Mouse (Mus musculus): ENCODE results near the gene Snx18.

Gene Snx18

DNA sequence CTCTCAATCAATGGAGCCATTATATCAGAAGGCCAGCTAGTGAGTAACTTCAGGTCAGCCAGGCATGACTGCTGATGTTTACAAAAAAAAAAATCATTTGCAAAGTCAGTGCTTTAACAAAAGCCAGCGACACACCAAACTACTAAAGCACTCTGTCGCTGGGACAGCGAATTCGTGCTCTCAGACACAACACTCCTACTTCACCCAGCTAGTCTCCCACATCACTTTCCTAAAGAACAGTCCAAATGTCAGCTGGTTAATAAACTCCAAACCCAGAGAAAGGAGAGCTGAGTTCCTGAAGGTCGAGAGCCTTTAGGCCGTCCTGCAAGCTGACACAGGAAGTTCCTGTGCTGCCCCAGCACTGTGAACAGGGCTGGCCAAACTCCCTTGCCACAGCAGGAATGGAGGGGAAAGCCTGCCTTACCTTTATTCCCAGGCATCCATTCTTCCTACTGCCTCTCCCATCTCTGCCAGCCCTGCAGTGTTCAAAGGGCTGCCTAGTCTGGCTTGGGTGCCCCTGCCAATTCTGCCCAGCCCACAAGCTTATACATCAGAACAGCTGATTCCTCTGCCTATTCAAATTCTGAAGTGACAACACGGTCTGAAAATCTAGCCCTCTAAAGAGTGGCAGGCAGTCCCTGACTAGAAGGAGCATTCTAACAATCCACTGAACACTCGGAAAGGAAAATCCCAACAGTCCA is 2.2 kb downstream of the Snx18 start:
- DNase-seq (ENCODE audit: low read depth, low spot score) = no peak

DNA sequence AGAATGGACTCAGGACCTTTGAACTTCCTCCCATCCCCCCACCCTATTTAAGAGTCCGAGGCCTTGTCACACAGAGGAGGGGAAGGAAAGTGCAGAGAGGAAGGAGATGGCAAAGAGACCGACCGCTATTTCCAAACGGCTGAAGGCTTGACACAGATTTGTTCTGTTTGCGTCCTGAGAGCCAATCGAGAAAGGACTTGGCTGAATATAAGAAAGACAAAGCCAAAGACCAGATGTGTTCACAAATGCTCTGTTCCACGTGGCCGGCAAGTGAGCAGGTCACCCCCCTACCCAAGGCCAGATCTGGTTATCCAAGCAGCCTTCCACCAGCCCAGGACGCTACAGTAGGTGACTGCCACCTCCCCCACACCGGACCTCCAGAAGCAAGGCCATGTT is 2.8 kb downstream of the Snx18 start:
- no peak for DNase-seq (ENCODE audit: low read depth, low spot score)

DNA sequence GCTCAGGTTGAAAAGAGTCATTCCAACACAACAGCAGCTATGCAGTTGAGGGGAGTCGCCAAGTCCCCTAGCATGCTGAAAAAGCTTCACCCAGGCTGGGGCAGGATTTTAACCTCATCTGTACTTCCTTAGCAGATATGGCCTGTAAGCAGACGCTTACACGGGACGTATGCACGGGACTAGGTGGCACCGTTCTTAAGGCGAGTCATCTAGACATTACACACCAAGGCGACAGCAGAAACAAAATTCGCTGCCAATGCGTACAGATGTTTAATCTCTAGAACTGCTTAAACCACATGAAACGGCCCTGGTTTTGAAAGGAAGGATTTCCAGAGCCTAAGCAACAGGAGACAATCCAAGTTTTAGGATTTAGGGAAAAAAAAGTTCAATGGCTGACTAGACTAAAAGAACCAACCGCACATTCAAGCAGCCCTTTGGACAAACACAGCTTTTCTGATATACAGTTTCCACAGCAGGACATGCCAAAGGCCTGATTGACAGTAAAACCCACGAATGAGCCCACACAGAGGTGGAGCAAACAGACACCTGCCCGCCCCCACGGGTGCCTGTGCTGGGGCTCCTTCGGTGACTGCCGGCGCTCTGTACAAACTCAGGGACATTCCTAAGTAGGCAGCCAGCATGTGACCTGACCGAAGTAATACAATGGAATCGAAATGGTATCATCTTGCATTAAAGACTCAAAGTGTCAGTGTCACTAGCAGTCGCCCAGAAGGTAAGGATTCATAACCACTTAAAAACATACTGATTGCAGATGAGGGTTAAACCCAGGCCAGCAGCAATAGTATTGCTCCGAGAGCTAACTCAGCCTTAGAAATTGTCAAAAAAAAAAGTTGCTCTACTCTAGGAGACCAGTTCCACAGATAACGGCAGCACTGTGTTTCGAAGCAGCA is 3.5 kb downstream of the Snx18 start:
- DNase-seq (ENCODE audit: low read depth, low spot score) = peak; percentile 83

DNA sequence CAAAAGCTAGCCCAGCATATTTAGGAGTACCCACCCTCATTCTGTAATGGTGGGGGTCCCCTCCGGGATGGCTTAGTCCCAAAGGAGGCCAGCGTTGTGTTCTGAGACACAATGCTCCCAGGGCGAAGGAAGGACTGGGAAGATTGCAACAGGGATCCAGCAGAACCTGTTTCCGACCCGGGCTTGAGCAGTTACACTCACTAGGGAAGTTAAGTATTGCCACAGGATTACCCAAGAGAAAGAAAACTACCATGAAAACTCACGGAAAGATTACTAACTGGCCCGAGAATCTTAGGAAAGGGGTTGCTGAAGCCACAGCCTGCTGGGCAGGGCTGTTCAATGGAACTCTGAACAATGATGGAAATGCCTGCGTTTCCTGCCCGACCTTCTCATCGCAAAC is 4.5 kb downstream of the Snx18 start:
- DNase-seq (ENCODE audit: low read depth, low spot score) = no peak

DNA sequence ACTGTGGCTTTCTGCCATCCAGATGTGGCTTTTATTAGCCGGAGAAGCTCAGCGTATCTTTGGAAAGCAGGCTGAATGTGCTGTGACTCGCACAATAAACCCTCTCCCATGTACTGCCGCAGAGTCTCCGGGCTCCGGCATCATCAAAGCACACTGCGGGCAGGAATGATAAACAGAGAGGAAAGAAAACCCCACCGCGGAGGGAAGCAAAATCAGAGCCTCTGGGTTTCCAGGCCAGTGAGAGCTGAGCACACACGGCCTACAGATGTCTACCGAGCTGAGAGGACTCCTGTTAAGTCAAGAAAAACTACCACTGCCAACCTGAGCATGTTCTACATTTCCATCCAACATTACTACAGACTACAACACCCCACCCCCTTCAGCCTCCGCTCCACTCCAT is 5.0 kb downstream of the Snx18 start:
- no peak for DNase-seq (ENCODE audit: low read depth, low spot score)

DNA sequence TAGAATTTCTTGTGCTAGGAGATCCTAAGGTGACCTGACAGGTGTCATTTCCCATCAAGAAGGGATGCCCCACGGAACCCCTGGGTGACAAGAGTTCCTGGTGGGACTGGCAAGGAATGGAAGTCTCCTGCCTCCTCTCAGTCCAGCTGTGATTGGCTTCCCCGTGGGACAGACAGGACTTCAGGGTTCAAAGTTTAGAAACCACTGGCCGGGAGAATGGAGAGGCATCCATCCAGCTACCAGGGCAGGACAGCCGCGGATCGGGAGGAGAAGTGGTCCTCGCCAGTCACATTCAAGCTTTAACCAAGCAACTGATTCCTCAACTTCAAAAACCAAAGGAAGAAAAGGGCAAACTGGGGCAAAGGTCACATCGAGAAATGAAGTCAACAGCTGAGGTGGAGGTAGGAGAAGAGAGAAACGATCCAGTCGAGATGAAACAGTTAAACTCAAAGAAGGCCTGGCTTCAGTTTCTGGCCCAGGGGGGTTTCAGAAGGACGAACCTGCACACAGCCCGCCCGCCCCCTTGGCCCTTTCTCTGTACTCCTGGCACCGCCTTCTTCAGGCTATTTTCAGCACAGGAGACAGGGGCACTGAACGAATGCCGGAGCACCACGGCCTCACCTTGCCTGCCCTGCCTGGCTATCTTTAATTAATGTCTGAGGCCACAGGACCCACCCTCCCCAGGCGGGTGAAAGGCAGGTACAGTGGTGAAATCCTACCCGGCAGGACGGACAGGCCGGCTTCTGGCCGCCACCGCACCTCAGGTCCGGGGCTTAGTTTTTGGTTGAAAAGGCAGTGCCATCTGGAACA is 6.0 kb downstream of the Snx18 start:
- no peak for DNase-seq (ENCODE audit: low read depth, low spot score)

DNA sequence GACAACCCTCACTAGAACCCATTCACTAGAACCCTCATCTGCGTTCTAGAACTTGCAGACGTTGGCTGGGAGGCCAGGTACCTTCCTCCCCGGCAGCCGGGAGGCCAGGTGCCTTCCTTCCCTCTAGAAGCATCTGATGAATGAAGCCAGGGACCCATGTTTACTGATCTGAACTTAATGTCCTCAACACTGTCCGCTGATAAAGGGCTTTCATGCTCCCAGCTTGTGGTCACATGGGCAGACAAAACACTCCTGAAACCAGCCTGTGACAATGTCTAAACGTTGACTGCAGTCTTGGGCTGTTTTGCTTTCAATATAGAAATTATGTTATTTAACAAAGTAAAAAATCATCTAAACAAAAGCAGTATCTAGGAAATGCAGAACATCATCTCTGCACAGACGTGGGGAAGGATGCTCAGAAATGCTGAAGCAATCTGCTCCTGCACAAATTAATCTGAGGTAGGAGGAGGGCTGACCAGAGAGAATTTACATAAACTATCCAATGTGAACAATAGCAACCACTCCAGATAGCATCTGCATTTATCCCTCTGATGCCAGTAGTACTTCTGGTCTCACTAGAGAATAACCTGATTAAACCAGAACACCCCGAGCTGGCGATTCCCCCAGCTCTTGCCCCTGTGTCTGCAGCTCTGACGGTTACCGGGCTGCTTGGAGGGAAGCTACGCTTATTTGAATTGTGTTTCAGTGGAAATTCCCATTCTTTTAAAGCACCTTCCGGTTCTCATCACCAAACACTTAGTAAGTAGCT is 7.4 kb downstream of the Snx18 start:
- no peak for DNase-seq (ENCODE audit: low read depth, low spot score)

DNA sequence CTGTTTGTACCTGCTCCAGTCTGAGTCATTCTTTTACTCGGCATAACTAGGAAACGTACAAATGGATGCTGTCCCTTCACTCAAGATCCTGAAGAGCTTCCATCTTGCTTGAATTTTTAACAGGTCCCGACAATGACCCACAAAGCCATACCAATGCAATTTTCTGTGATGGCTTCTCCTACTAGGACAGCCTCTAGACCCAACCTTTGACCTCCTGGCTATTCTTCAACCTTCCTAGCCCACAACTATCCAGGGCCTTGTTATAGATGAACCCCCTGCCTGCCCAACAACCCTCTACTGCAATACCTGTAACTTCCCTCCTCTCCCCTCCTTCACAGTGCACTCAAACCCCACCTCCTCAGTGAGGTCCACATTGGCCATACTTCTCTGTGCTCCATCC is 8.9 kb downstream of the Snx18 start:
- no peak for DNase-seq (ENCODE audit: low read depth, low spot score)

DNA sequence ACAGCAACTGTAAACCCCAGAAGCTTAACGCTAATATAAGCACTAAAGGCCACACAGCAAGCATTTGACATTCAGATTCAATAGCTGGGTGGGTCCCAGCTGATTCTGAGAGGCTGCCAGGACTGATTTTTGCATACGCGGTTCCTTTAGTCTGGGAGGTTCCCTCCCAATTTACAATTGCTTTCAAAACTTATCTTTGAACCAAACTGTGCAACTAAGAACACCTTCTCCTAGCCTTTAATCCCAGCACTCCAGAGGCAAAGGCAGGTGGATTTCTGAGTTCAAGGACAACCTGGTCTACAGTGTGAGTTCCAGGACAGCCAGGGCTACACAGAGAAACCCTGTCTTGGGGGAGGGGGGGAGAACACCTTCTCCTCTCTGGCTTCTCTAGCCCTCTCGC is 10.5 kb downstream of the Snx18 start:
- no peak for DNase-seq (ENCODE audit: low read depth, low spot score)

DNA sequence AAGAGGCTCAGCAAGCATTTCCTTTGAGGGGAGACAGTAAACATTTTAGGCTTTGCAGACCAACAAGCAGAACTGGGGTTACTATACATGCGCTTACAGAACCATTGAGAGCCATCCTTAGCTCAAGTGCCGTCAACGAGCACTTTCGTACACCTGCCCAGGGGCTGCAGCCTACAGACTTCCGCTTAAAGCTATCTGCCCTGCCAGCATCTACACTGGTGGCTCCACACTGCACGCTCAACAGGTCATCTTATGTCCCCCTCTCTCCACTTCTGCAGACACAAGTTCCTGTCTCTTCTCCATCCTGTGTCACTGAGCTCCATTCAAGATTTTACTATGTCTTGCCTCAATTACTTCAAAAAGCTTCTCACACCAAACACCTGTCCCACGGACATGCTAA is 11.0 kb downstream of the Snx18 start:
- DNase-seq (ENCODE audit: low read depth, low spot score) = no peak

DNA sequence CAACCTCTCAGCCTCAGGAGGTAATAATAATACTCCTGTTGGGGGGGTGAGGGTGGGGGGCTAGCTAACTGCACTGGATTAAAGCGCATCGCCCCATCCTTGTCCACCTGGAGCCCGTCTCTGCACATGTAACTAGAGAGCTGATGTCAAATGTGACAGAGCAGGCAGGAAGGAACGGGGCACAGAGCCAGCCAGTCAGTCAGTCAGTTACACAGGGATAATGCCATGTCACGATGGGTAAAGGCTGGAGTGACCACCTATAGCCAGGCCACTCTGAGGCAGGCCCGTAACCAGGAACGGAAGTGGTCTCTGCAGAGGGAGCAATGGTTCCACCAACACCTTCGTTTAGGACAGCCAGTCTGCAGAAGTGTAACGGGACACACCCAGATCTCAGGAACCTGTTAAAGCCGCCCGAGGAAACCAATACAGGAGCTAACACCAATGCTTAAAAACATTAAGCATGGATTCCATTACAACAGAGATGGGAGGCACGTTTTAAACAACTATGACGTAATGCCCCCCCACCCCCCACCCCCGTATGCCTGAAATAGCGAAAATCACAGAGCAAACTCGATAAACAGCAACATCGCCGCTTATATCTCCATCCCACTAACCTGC is 11.5 kb downstream of the Snx18 start:
- DNase-seq (ENCODE audit: low read depth, low spot score) = no peak

DNA sequence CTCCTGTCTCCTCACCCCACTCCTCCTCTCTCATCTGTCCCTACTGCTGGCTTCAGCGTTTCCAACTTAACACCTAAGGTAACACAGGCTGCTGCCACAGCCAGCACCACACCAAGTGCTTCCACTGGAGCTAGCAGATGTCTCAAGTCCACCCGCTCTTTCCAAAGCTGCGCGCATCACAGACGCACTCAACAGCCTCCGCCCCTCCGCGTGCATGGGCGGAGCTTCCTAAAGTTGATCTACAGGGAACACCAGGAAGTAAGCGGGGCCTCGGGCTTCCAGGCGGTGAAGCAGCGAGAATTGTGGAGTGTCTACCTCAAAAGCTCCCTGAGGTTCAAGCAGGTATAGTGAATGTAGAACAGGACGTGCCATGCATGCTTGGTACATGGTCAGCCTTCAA is 12.2 kb downstream of the Snx18 start:
- no peak for DNase-seq (ENCODE audit: low read depth, low spot score)

DNA sequence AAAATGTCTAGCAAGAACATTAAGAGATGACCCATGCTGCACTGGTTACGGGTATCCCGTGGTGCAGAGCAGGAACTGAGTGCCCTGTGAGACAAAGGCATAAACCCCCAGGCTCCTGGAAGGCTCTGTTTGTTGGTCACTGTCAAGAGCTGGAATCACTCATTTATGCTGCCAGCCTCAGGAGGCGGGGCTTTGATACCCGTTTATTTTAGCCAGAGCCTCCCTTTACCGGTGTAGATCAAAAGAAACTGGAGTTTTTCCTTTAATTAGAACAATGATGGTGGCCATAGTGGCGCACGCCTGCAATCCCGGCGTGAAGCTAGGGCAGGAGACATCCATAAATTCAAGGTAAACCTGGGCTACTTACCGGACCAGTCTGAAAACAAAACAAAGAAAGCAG is 12.7 kb downstream of the Snx18 start:
- no peak for DNase-seq (ENCODE audit: low read depth, low spot score)

DNA sequence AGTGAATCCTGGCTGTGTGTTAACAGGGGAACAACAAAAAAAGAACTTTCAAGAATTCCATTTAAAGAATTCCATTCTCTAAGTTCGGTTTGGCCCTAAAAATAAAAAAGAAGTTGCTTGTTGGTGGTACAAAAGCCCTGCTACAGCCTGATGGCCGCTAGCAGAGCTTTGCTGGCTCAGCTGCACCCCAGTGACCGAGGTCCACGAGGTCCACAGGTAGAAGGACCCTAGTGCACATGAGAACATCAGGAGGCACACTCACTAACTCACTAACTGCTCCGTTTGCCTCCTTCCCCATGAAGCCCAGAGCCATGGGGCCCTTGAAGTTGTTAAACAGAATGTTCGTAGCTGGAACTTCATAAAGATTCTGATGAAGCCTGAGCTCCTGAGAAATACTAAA is 14.0 kb downstream of the Snx18 start:
- DNase-seq (ENCODE audit: low read depth, low spot score) = no peak

DNA sequence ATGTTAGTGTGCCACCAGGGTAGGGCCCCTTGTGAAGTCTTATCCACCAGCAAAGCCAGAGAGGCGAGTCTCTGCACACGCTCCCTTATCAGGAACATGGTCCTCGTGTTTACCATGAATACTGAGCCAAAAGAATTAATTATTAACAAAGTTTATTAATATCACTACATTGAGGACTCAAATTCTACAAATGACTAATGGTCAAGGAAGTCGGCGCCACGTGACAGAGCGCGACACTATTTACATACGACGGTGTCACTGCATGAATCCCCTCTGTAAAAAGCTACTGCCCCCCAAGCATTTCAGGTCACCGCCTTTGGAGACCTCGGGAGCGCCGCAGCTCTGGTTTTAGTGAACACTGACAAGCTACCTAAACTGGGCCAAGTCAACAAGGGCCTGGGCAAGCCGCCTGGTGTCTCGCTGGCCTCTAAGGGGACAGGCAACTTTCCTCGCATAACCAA is 15.5 kb downstream of the Snx18 start:
- DNase-seq (ENCODE audit: low read depth, low spot score) = no peak

DNA sequence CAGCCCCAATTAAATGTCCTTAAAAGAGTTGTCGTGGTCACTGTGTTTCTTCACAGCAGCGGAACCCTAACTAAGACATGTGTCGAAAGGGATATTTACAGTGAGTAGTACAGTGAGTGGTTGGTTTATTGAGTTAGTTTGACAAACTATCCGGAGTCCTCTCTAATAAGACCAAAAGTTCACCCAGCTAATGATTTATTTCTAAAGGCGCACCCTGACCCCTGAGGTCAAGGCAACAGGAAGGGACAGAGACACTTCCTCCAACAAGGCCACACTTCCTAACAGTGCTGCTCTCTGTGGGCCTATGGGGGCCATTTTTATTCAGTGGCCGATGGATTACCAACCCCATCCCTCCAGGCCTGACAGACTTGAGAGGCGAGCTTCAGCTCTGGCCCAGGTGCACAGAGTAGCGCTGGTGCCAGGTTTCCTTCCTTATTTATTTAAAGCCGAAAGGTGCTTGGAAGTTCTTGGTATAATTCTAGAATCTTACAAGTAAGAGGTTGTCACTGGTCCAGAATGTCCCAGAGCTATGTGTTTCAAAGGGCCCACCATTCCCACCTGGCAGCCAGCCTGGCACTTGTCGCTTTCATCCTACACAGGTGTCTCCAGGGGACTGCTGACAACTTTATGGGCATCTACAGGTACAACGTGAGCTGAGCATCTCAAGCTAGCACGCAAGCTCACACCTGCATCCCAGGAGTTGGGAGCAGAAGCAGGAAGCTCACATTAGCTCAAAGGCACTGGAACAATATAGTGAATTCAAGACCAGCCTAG is 16.3 kb downstream of the Snx18 start:
- DNase-seq (ENCODE audit: low read depth, low spot score) = no peak

DNA sequence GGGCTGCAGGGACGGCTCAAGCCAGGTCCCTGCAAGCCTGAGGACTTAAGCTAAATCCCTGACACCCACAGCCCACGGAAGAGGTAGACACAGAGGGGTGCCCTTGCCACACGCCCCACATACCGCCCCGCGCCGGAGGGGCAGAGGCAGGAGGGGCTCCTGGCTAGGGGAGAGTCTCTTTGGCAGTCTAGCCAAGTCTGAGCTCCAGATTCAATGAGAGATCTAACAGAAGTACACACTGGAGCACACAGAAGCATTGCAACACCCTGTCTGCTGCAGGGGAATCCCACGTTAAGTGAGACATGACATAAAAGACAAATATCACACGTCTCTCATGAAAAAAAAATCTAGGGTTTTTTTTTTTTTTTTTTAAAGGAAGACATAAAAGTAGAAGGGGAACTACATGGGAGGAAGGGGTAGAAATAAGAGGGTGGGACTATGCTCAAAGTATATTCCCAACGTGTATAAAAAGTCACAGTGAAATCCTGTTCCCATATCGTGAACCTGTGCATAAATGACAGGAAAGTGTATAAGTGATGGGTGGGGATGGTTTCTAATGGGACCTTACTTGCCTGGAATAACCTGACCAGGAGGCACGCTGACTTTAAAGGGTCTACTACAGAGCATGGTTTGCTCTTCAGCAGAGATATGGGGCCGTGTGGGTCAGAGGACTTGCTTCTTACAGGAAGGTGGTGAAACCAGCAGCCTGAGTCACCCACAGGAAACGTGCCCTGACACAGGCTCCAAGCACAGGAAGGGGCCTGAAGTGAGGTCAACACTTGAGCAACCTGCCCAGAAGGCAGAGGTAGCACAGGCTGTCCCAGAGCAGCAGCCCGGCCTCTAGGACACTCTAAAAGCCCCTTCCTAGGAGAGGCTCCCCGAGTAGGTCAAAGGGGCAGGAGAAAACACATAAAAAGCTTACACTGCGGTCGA is 17.6 kb downstream of the Snx18 start:
- no peak for DNase-seq (ENCODE audit: low read depth, low spot score)

DNA sequence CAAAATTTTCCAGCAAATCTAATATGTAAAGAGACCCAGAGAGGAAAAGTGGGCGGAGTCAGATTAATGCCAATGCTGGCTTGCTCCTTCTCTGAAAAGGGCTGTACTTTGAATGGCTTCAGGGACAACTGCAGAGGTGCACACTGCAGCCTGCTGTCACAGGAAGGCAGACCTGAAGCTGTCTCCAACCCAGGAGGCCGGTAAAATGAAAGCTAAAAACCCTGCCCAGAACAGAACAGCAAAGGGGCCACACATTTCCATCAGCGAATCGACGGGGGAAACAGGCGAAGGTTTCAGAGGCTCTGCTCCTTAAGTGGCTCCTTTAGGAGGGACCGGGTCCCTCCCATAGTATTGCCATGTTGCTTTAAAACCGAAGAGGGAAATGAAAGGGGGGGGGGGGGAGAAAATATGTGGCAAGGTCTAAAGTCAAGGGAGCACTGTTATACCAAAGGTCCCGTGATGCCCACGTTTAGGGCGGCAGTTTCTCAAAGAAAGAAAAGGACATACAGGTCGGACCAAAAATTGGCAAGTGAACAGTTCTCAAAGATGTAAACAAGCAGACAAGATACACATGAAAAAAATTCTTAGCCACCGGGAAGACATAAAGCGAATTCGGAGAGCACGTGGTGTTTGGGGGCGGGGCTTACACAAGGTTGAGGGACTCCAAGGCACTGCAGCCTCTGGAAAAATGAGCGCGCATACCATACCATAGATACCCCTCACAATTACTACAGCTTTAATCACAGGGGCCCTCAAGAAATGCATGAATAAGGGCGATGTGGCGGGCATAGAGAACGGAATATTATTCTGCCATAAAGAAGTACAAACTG is 18.4 kb downstream of the Snx18 start:
- DNase-seq (ENCODE audit: low read depth, low spot score) = no peak

All from mesoderm, embryonic 11.5 days (tissue).